Mouse (Mus musculus) testis, adult 2 months (tissue): ENCODE results near the gene Mat2a. TPM values are rescaled to one million over a fixed set of nuclear protein-coding genes. Genes with fewer than 3 reads are reported as not detected.

ENCODE experiments used
- H3K27ac ChIP-seq: fragments of 200-500 bp; 2 replicates; pipeline ENCODE4 v1.5.1; 2012; ENCODE audit warnings: low read depth, low read length; ENCODE audit not compliant: control insufficient read depth, insufficient read depth
- H3K27me3 ChIP-seq: fragments of 200-500 bp; 2 replicates; pipeline ENCODE4 v1.6.1; 2012; ENCODE audit warnings: mild to moderate bottlenecking, low read length, moderate library complexity; ENCODE audit not compliant: control insufficient read depth, insufficient read depth
- H3K36me3 ChIP-seq: fragments of 200-500 bp; 2 replicates; pipeline ENCODE4 v1.6.1; 2012; ENCODE audit warnings: mild to moderate bottlenecking, low read length; ENCODE audit not compliant: control insufficient read depth, insufficient read depth
- H3K4me1 ChIP-seq: fragments of 200-500 bp; 2 replicates; pipeline ENCODE4 v1.6.1; 2012; ENCODE audit warnings: low read length; ENCODE audit not compliant: control insufficient read depth, insufficient read depth
- H3K4me3 ChIP-seq: fragments of 200-500 bp; 2 replicates; pipeline ENCODE4 v1.5.1; 2012; ENCODE audit warnings: low read depth, mild to moderate bottlenecking, low read length, moderate library complexity, mixed read lengths; ENCODE audit not compliant: control insufficient read depth
- CTCF ChIP-seq: fragments of 200-500 bp; IDR thresholded peaks from 2 replicates; pipeline ENCODE4 v1.5.1; 2012; ENCODE audit warnings: low read depth, mild to moderate bottlenecking, inconsistent platforms, low read length, moderate library complexity; ENCODE audit not compliant: control insufficient read depth, insufficient read depth, insufficient replicate concordance
- POLR2A ChIP-seq: fragments of 200-500 bp; IDR thresholded peaks from 2 replicates; pipeline ENCODE4 v1.6.1; 2012; ENCODE audit warnings: low read depth, mild to moderate bottlenecking, inconsistent platforms, low read length, moderate library complexity; ENCODE audit not compliant: control insufficient read depth
- polyA plus RNA-seq: library from polyadenylated mRNA; depleted of rRNA; stranded (reverse); fragments of >200 nt; gene quantifications from 2 replicates; pipeline ENCODE4 v1.2.3, GENCODE M21; 2012; rRNA removed

Mat2a gene
- 55.5 and 67.4 TPM in 2 replicates for polyA plus RNA-seq

DNA sequence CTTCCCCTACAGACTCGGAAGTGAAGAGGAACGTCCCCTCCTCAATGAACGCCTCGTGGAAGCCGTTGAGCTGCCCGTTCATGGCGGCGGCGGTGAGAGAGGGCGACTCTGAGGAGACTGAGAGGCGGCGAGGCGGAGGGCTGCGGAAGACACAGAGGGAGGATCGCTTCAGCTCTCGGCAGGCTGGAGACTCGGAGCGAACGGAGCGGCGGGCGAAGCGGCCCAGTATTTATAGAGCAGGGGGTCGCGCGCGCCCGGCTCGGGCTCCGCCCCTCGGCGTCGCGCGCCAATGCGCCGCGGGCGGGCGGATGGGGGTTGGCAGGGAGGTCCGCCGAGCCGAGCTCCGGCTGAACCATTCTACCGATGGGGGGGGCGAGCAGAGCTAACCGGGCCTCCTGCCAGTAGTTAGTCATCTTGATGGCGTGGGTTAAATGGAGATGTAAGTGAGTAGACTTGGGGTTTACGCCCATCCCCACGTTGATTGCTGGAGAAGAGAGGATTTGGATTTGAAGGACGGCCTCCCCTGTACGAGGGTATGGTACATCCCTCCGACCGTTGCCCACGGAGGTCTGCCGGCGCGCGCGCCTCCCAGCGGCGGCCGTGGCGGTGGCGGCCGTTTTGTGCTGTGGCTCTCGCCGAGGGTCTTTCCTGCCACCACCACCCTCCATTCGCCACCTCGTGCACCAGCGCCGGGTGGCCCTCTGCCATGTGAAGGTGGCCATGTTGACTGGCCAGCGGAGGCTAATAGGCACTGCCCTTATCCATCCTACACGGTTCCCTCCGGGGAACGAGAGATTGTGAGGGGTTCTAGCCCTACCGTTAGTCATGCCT is at the start of gene Mat2a:
TSS of gene Mat2a (minus strand) at position 204 of the 831 bp plus-strand sequence.
- H3K4me3 ChIP-seq = peak within 1 kb of the TSS; percentile 95
- H3K27me3 ChIP-seq = no peaks in the 10 kb centered on the region
- H3K4me1 ChIP-seq = peaks cover 4% of the 10 kb centered on the region
- peaks cover 4% of the 10 kb centered on the region for H3K36me3 ChIP-seq
- peak within 1 kb of the TSS; percentile 100 for H3K27ac ChIP-seq
- peak; percentile 42; the same call in 1 of the 2 replicates for TF ChIP-seq CTCF
- TF ChIP-seq POLR2A = peak; percentile 96

DNA sequence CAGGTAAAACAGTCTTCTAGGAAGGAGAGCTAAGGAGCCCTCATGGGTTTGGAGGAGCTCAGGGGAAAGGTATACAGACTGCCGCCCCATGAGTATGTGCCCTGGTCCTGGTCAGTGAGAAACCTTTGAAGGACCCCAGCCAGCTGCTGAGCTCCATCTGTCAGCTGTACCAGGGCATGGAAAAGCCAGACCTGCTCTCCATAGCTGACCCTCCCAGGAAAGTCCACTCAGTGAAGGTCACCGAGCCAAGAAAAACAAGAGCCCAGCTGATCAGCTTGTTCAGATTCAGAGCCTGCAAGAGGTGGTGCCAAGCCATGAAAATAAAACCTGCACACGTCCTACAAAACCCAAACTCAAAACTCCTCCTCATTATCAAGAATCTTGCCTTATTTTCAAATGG is 49.5 kb upstream of the Mat2a start:
- Histone ChIP-seq H3K36me3 (no peaks in the 10 kb centered on the region), H3K27ac (no peak overlapping the region)
- TF ChIP-seq CTCF (no peak), POLR2A (no peak)

DNA sequence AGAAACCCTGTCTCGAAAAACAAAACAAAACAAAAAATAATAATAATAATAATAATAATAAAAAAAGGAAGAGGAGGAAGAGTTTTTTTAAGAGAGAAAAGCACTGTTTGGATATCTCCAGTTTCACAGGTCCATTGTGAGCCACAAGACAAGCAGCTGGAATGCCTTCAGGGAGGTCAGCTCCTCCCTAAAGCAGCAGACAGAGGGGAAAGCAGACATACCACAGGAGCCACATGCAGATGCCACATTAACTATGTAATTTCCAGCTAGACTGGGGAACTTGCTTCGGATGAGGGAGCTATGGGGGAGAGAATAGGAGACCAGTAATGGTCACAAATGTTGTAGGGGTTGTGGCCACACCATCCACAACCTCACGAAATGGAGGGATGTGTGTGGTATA is 47.9 kb upstream of the Mat2a start:
- Histone ChIP-seq H3K36me3 (no peaks in the 10 kb centered on the region), H3K27ac (no peak overlapping the region), H3K27me3 (no peaks in the 10 kb centered on the region), H3K4me3 (no peak overlapping the region), H3K4me1 (no peaks in the 10 kb centered on the region)
- TF ChIP-seq CTCF (no peak), POLR2A (no peak)

More for the DNA sequence above, 49.5 kb upstream of the Mat2a start:
- no peaks in the 10 kb centered on the region for H3K27me3 ChIP-seq
- no peaks in the 10 kb centered on the region; the same call in 1 of the 2 replicates for H3K4me1 ChIP-seq
- no peak overlapping the region for H3K4me3 ChIP-seq

DNA sequence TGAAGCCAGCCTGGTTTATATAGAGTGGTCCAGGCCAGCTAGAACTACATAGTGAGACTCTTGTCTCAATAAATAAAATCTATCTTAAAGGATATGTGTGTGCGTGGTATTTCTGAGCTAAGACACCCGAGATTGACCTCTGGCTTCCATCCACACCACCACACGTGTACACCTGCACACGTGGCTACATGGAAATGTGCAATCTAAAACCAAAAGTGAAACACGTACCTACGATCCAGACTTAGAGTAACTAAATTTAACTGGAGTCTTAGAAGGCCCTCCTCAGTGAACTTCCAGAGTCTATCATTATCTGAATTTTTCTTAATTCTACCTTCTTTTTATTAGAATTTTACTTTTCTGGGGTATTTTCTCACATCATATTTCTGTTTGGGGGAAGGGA is 46.9 kb upstream of the Mat2a start:
- H3K4me3 ChIP-seq = no peak overlapping the region
- H3K36me3 ChIP-seq = no peaks in the 10 kb centered on the region
- no peaks in the 10 kb centered on the region for H3K27me3 ChIP-seq
- no peaks in the 10 kb centered on the region for H3K4me1 ChIP-seq
- TF ChIP-seq POLR2A = no peak
- no peak for TF ChIP-seq CTCF
- no peak overlapping the region for H3K27ac ChIP-seq

DNA sequence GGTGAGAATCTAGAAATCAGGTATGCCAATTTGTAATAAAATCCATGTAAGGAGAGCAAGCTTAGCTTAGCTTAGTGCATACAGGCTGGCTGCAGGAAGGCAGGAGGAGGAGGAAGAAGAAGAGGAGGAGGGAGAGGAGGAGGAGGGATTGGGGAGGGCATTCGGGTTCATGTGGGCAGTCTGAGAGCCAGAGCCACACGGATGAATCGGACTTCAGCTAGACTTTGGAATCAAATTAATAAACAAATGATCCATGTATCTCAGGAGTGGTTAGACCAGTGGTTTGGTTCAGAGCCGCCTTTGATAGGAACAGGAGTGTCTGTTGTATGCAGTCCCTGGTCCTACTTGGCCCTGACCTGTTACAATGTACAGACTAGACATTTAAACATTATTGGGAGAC is 45.5 kb upstream of the Mat2a start:
- Histone ChIP-seq H3K27ac (no peak overlapping the region), H3K36me3 (no peaks in the 10 kb centered on the region), H3K27me3 (no peaks in the 10 kb centered on the region), H3K4me1 (no peaks in the 10 kb centered on the region), H3K4me3 (no peak overlapping the region)
- no peak for TF ChIP-seq CTCF
- TF ChIP-seq POLR2A = no peak

DNA sequence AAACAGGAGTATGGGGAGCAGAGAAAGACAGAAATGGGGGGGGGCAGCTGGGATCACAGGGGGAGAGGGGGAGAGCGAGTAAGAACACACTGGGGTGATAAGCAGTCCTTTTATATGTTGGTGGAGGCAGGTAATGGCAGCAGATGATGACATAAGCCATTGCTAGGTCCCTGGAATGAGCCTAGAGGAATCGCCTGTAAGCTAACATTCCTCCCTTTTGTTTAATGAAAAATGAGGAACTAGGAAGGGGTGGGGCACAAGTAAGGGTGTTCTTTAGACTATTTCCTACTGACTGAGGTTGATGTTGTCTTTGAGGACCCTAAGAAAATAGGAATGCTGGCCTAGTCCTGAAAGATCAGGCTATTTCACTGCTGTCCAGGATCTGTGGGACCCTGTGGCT is 42.8 kb upstream of the Mat2a start:
- Histone ChIP-seq H3K4me3 (no peak overlapping the region), H3K36me3 (no peaks in the 10 kb centered on the region), H3K27me3 (no peaks in the 10 kb centered on the region), H3K27ac (no peak overlapping the region), H3K4me1 (no peaks in the 10 kb centered on the region)
- TF ChIP-seq CTCF (no peak), POLR2A (no peak)

DNA sequence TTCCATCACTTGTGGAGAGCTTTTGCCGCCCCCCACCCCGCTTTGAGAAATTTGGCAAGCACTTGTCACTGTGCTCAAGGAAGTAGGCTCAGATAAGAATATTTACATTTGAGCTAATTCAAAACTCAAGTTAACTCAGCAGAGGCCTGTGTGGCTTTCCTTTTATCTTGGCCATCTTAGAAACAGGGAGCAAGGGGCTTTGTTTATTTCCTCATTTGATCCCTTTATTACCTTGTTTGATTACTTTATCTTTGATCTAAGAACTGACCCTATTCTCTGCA is 41.0 kb upstream of the Mat2a start:
- Histone ChIP-seq H3K4me1 (no peaks in the 10 kb centered on the region), H3K27me3 (no peaks in the 10 kb centered on the region), H3K4me3 (no peak overlapping the region), H3K27ac (no peak overlapping the region), H3K36me3 (no peaks in the 10 kb centered on the region)
- TF ChIP-seq POLR2A = no peak
- TF ChIP-seq CTCF = no peak
